Mouse (Mus musculus): Measurements from ENCODE around the gene Cdyl2. TPM values are rescaled to one million over a fixed set of nuclear protein-coding genes. Genes with fewer than 3 reads are reported as not detected.
A peak's percentile ranks its signal among the peaks of the same experiment; 100 is the strongest.

Gene Cdyl2
- total RNA-seq, 4 experiments from 2014 or later, result 3.4 to 4.4 (median 4.1) TPM

GRCm38 (mm10) chr8:116621158-116621961, 111.4 kb downstream of the Cdyl2 start:
- no peak for DNase-seq (ENCODE audit: low spot score)

- no peak for DNase-seq (ENCODE audit: low spot score)
Observed at GRCm38 (mm10) chr8:116619686-116620320, 113.0 kb downstream of the Cdyl2 start.

GRCm38 (mm10) chr8:116619221-116619620, 113.6 kb downstream of the Cdyl2 start:
- no peak for DNase-seq (ENCODE audit: low spot score)

- no peak for DNase-seq (ENCODE audit: low spot score)
Observed at GRCm38 (mm10) chr8:116618797-116619196, 114.0 kb downstream of the Cdyl2 start.

- DNase-seq (ENCODE audit: low spot score), result no peak
Observed at GRCm38 (mm10) chr8:116617891-116618290, 114.9 kb downstream of the Cdyl2 start.

- DNase-seq (ENCODE audit: low spot score), result no peak
Observed at GRCm38 (mm10) chr8:116616369-116616768, 116.4 kb downstream of the Cdyl2 start.

GRCm38 (mm10) chr8:116614901-116615300, 117.9 kb downstream of the Cdyl2 start:
- DNase-seq (ENCODE audit: low spot score), result peak; percentile 44

GRCm38 (mm10) chr8:116606171-116606570, 126.6 kb downstream of the Cdyl2 start:
- no peak for DNase-seq (ENCODE audit: low spot score)

- no peak for DNase-seq (ENCODE audit: low spot score)
Observed at GRCm38 (mm10) chr8:116602806-116603205, 130.0 kb downstream of the Cdyl2 start.

- no peak for DNase-seq (ENCODE audit: low spot score)
Observed at GRCm38 (mm10) chr8:116599728-116600127, 133.1 kb downstream of the Cdyl2 start.

- no peak for DNase-seq (ENCODE audit: low spot score)
Observed at GRCm38 (mm10) chr8:116591226-116591625, 141.6 kb downstream of the Cdyl2 start.

GRCm38 (mm10) chr8:116590546-116590945, 142.2 kb downstream of the Cdyl2 start:
- no peak for DNase-seq (ENCODE audit: low spot score)

- no peak for DNase-seq (ENCODE audit: low spot score)
Observed at GRCm38 (mm10) chr8:116590106-116590505, 142.7 kb downstream of the Cdyl2 start.

GRCm38 (mm10) chr8:116587616-116588468, 144.9 kb downstream of the Cdyl2 start:
- DNase-seq (ENCODE audit: low spot score), result peak; percentile 6

GRCm38 (mm10) chr8:116581318-116582019, 151.3 kb downstream of the Cdyl2 start:
- DNase-seq (ENCODE audit: low spot score), result no peak

- DNase-seq (ENCODE audit: low spot score), result no peak
Observed at GRCm38 (mm10) chr8:116576732-116577131, 156.1 kb downstream of the Cdyl2 start.

GRCm38 (mm10) chr8:116573085-116573484, 159.7 kb downstream of the Cdyl2 start:
- no peak for DNase-seq (ENCODE audit: low spot score)

GRCm38 (mm10) chr8:116552778-116553177, 180.0 kb downstream of the Cdyl2 start:
- no peak for DNase-seq (ENCODE audit: low spot score)

GRCm38 (mm10) chr8:116552255-116552654, 180.5 kb downstream of the Cdyl2 start:
- no peak for DNase-seq (ENCODE audit: low spot score)

- no peak for DNase-seq (ENCODE audit: low spot score)
Observed at GRCm38 (mm10) chr8:116543366-116543765, 189.4 kb downstream of the Cdyl2 start.

GRCm38 (mm10) chr8:116542842-116543241, 189.9 kb downstream of the Cdyl2 start:
- DNase-seq (ENCODE audit: low spot score), result peak; percentile 55

Measured in heart, adult 8-10 months (tissue).